Mouse (Mus musculus) frontal cortex, postnatal 10 days (tissue): Measurements from ENCODE around the gene A630076J17Rik.
A peak's percentile ranks its signal among the peaks of the same experiment; 100 is the strongest.

ENCODE experiments used
- DNase-seq, 2 experiments: peaks; one replicate each; pipeline ENCODE4 v3.0.0; 2022; ENCODE audit warnings: low spot score in 2 of 2, mixed read lengths in 1 of 2

The A630076J17Rik gene

GRCm38 (mm10) chr3:107275996-107276395 is 45.6 kb downstream of the A630076J17Rik start:
- no peak for DNase-seq

- DNase-seq = no peak
These were observed 46.2 kb downstream of the A630076J17Rik start for GRCm38 (mm10) chr3:107276626-107277025.

GRCm38 (mm10) chr3:107278479-107279269 is 48.3 kb downstream of the A630076J17Rik start, which contains the start of gene Lamtor5:
Gene Lamtor5, plus strand, starts transcription at chr3:107278858.
- DNase-seq = peak; percentile 83 to 87
